Mouse (Mus musculus): Measurements from ENCODE around the gene Emx2.

The Emx2 gene

GRCm38 (mm10) chr19:59457951-59458742, at the start of gene Emx2:
Gene Emx2 (plus strand): TSS chr19:59458372.
- in situ Hi-C loops (cut with MboI) = no loop called here

DNA sequence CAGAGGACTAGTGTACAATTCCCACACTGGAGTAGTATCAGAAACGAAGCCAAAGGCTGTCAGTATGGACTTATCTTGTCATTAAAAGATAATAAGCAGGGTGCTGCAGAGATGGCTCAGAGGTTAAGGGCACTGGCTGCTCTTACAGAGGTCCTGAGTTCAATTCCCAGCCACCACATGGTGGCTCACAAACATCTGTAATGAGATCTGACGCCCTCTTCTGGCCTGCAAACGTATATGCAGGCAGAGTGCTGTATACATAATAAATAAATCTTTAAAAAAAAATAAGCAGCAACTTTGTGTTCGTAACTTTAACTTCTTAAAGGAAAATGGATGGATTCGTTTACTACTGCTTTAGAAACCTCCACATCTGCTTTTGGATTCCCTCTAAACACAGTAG, 44.0 kb upstream of the Emx2 start:
- in situ Hi-C loops (cut with MboI) = loop anchor here (25.0 kb wide), 1 partner anchor 923 kb away; no protein-coding TSS in a partner anchor

GRCm38 (mm10) chr19:59418024-59418423, 40.1 kb upstream of the Emx2 start:
- in situ Hi-C loops (cut with MboI) = loop anchor here (25.0 kb wide), 1 partner anchor 919 kb away; no protein-coding TSS in a partner anchor

DNA sequence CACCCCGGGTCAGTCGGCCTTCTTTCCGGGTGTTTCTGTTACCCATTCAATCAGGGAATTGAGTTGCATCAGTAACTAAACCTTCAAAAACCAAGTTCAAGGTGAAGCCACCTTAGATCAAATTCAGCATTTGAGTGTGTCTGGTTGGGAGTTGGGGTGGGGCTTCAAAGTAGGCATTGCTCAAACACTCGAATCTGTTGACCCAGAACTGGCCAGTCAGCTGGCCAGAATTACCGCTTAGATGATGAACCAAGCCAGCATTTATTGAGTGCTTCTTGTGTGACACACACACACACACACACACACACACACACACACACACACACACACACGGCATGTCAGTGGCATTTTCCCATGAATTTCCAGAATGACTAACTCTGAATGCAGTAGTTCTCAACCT, 39.5 kb upstream of the Emx2 start:
- in situ Hi-C loops (cut with MboI) = loop anchor here (25.0 kb wide), 1 partner anchor 919 kb away; no protein-coding TSS in a partner anchor

GRCm38 (mm10) chr19:59422393-59422792, 35.8 kb upstream of the Emx2 start:
- in situ Hi-C loops (cut with MboI) = loop anchor here (25.0 kb wide), 1 partner anchor 915 kb away; no protein-coding TSS in a partner anchor

DNA sequence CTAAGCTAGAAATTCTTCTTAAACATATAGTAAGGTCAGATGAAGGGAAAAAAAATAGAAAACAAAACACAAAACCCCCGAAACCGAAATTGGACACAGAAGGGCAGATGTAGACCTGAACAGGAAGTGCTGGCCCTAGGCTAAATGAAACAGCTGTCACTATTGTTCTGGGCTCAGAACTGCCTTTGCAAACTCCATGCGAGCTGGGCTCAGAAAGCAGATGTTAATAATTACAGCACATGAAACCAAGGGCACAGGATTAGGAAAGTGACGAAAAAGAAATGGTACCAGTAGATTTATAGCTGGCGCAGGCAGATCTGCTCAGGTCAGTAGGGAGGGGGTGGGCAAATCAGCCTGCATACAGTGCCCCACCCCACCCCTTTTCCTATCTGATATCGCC, 34.5 kb upstream of the Emx2 start:
- in situ Hi-C loops (cut with MboI) = loop anchor here (25.0 kb wide), 1 partner anchor 914 kb away; no protein-coding TSS in a partner anchor

DNA sequence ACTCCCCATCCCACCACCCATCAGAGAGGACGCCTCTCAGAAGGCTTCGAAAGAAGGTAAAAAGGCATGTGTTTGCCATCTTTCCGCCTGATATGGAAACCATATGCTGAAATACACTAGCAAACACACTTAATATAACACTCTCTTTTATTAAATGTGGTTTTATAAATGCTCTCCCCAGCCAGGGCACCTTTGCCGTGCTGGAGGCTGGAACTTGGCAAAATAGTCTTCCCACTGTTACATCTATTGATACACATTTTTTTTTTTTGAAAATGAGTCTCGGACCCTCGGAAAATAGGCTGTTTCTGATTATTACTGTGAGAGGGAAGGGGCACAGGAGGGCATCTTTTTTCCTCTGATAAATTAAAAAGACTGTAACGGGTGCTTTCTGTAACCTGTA, 33.2 kb upstream of the Emx2 start:
- in situ Hi-C loops (cut with MboI) = loop anchor here (25.0 kb wide), 1 partner anchor 912 kb away; no protein-coding TSS in a partner anchor

GRCm38 (mm10) chr19:59432286-59432685, 25.9 kb upstream of the Emx2 start:
- in situ Hi-C loops (cut with MboI) = no loop called here

DNA sequence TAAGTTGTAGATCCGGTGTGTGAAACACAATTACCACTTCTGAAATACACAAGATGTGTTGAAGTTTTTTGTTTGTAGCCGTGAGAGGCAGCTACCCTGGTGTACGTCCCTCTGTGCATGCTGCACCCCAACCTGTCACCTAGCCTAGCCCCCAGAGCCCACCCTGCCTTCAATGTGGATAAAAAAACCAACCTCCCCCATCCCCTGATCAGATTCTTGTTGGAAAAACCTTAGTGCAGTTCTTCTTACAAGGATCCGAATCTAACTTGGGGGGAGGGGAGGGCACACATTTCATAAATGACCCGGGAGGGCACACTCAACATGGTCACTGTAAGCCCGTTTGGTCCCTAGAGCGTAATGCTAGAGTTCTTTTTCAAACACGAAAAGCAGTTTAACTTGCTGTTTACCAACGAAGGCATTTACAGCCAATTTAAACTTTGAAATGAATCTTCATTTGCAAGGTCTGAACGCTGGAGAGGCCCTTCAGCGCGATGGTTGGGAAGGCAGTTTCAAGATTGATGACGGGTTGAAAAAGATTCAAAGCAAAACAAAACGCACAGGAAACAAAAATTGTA, 7.5 kb upstream of the Emx2 start:
- in situ Hi-C loops (cut with MboI) = no loop called here

- in situ Hi-C loops (cut with MboI) = no loop called here
Observed at GRCm38 (mm10) chr19:59451441-59451951, 6.7 kb upstream of the Emx2 start.

DNA sequence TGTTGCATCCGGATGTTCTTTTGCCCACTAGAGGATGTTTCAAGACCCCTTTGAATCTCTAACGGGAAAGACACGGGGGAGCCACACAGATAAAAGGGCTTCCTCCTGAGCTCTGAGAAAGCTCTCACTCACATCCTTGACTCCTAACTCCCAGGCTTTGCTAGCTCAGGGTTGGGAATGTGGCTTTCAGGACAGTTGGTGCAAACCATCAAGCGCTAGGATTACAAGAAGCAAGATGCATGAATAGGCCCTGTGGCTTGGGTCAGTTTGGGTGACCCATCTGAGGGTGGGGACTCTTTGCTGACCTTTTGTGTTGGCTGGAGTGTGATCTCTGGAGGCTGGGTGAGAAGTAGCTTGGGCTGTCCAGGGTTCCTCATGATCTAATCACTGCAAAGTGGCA, 5.9 kb upstream of the Emx2 start:
- in situ Hi-C loops (cut with MboI) = no loop called here

GRCm38 (mm10) chr19:59453591-59453990, 4.6 kb upstream of the Emx2 start:
- in situ Hi-C loops (cut with MboI) = no loop called here

- in situ Hi-C loops (cut with MboI) = no loop called here
Observed at GRCm38 (mm10) chr19:59454196-59454595, 4.0 kb upstream of the Emx2 start.

- in situ Hi-C loops (cut with MboI) = no loop called here
Observed at GRCm38 (mm10) chr19:59455671-59456070, 2.5 kb upstream of the Emx2 start.

- in situ Hi-C loops (cut with MboI) = no loop called here
Observed at GRCm38 (mm10) chr19:59457011-59457945, 894 bp upstream of the Emx2 start.

GRCm38 (mm10) chr19:59458743-59459135, 567 bp downstream of the Emx2 start:
- in situ Hi-C loops (cut with MboI) = no loop called here

GRCm38 (mm10) chr19:59459158-59459781, 1.1 kb downstream of the Emx2 start:
- in situ Hi-C loops (cut with MboI) = no loop called here

- in situ Hi-C loops (cut with MboI) = no loop called here
Observed at GRCm38 (mm10) chr19:59459811-59460241, 1.7 kb downstream of the Emx2 start.

DNA sequence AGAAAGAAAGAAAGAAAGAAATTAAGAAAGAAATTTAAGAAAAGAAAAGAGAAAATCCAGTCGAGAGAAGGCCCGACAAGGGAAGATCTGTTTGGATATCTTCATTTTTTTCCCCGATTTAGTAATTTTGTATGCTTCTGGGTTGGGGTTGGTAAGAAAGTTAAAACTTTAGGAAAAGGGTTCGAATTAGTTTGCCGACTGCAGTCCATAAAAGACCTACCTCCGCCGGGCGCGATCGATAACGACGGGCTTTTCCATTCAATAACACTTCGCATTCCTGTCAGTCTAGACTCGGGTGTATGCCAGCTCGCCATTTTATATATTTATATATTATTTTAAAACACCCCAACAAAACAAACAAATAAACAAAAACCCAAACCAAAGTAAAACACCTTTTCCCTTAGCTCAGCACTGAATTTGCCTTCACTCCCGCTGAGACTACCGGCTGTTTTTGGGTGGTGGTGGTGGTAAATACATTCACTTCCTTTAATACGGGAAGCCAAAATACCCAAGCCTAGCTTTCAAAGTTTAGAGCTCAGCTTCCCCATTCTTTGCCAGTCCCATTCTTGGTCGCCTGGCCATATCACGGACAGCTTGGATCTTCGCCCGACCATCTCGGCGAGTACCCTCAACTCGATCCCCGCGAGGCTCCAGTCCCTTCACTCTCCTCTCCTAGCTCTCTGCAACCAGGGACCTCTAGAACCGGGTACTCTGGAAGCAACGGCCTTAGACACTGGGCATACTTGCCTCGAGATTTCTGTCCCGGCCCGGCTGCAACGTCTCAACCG, 2.4 kb downstream of the Emx2 start:
- in situ Hi-C loops (cut with MboI) = no loop called here

Measured in mature B cell (primary cell).